Mouse (Mus musculus) kidney, adult 2 months (tissue): Measurements from ENCODE around the gene Ppp6r3.

Experiments used
- CTCF ChIP-seq: fragments of 200-500 bp; conservative IDR thresholded peaks from 2 replicates; pipeline ENCODE4 v1.5.1; 2011; ENCODE audit warnings: low read depth, mild to moderate bottlenecking, control low read depth, low read length, moderate library complexity, mixed read lengths; ENCODE audit not compliant: insufficient read depth, insufficient read length
- POLR2A ChIP-seq: fragments of 200-500 bp; IDR thresholded peaks from one replicate; pipeline ENCODE4 v1.6.1; 2011; ENCODE audit warnings: low read depth, low read length, control low read depth

DNA sequence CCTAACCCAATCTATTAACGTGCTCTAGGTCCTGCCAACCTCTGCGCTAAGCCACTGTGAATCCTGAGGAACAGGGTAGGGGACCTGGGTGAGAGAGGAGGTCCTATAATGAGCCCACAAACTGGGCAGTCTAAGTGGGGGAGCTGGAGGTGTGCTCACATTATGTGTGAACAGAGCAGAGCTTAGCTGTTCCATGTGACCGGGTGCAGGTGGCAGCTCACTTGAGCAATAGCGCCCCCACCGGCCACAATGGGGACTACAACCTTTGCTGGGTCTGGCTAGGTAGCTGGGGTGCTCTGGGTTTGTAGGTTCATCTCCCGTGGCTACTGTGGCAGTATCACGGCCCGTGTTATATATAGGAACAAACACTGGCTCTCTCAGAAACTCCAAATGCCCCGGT lies 138.7 kb downstream of the Ppp6r3 start:
- TF ChIP-seq POLR2A (no peak), CTCF (peak; percentile 54)
